Mouse (Mus musculus) adipocyte (in vitro differentiated cells): Measurements from ENCODE around the gene Rimbp3.

Experiments used
- DNase-seq: peaks from one replicate; pipeline ENCODE4 v3.0.0-alpha.2; 2016; ENCODE audit warnings: low spot score

Gene Rimbp3

DNA sequence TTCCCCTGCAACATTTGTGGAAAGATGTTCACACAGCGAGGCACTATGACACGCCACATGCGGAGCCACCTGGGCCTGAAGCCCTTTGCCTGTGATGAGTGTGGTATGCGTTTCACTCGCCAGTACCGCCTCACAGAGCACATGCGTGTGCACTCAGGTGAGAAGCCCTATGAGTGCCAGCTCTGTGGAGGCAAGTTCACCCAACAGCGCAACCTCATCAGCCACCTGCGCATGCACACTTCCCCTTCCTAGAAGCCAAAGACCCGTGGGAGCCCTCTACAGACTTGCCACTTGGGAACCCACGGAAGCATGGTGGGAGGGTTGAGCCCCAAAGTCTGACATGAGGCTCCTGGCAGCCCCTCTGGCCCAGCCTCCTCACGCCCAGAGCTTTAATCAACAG, 50.5 kb downstream of the Rimbp3 start:
- no peak for DNase-seq

DNA sequence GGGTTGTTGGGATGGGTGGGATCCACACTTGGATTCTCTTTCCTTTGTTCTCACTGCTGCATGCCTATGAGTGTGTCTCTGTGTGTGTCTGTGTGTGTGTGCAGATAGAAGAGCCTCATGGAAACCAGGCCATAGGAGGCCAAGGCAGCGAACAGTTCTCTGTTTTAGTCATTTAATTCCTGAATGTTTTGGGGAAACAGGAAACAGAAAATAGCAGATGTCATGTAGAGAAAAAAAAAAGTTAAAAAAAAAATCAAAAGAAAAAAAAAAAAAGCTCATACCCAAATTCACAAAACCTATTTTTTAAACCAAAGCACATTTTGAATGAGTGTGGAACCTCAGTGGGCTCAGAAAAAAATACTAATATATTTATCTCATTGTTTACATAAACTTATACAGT, 52.9 kb downstream of the Rimbp3 start:
- DNase-seq: no peak
